19 mouse cellular contexts compared by ENCODE assay signal in the genomic region with DNA sequence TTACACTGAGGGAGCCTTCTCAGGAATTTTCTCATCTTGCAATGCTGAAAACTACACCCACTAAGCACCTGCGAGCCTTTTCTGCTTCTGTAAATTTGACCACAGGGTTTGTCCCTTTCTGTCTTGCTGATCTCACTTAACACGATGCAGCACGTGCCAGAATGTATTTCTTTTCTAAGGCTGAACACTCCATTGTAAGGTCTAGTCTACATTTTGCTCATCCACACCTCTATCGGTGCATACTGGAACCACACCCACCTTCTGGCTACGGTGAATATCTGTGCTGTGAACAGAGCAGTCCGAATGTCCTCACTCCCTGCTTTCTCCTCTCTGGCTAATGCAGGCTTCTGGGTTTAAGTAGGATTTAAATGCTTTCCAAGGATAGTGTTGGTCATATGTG. TPM values are rescaled to one million over a fixed set of nuclear protein-coding genes. Genes with fewer than 3 reads are reported as not detected.
DNase-seq lines count a peak whose midpoint lies in the region; ATAC-seq and TF ChIP-seq lines count a peak whose summit lies in the region.
"Had no signal": no experiment of that assay in that cellular context is flagged by ENCODE, and none has a peak within 500 bp of the region (broad histone marks: within the 10 kb centered on the region; RNA-seq: fewer than 3 reads in every experiment).

No protein-coding gene starts in this region.

- no peak overlapping the region for H3K4me3 ChIP-seq in ES-E14 (ENCODE audit: insufficient read depth in 1 of 2, low read depth in 1 of 2, low read length in 2 of 2, poor library complexity in 1 of 2, severe bottlenecking in 1 of 2)
- H3K4me3 ChIP-seq: heart, embryonic 15.5 days; midbrain, embryonic 13.5 days had no signal

- no peaks in the 10 kb centered on the region for H3K36me3 ChIP-seq in ES-E14 (ENCODE audit: control insufficient read depth, insufficient read depth, low read length, poor library complexity, severe bottlenecking)
- H3K36me3 ChIP-seq: heart, embryonic 15.5 days; midbrain, embryonic 13.5 days had no signal

- no peak overlapping the region for H3K9ac ChIP-seq in ES-E14 (ENCODE audit: insufficient read depth, low read depth, low read length, poor library complexity, severe bottlenecking)
- H3K9ac ChIP-seq: forebrain, postnatal 0 days; heart, embryonic 15.5 days; lung, embryonic 14.5 days; midbrain, embryonic 13.5 days had no signal

- no peaks in the 10 kb centered on the region for H3K9me3 ChIP-seq in ES-E14 (ENCODE audit: control insufficient read depth, insufficient read depth, low read depth, low read length)
- H3K9me3 ChIP-seq: heart, embryonic 15.5 days; midbrain, embryonic 13.5 days had no signal

- H3K4me1 ChIP-seq in ES-E14 (ENCODE audit: control insufficient read depth in 2 of 2, insufficient read depth in 2 of 2, low read length in 2 of 2, poor library complexity in 1 of 2): peaks cover 0 to 3% of the 10 kb centered on the region in 2 experiments; a peak in 1 of 4 replicates
- H3K4me1 ChIP-seq: heart, embryonic 15.5 days had no signal

- in situ Hi-C loops in ES-E14 (cut with MboI; ENCODE audit: low sequenced_read_pairs in 2 of 2, unreplicated experiment in 2 of 2): no loop called here

- peak; percentile 63 for DNase-seq in heart, adult 11 months
- DNase-seq in heart, adult 9 months (ENCODE audit: low spot score in 2 of 2): no peak
- peak; percentile 7 for DNase-seq in ES-E14 (ENCODE audit: low read depth, low spot score)
- DNase-seq in B cell, adult 2 months: no peak
- DNase-seq in left cerebral cortex, postnatal 10 days (ENCODE audit: extremely low spot score in 1 of 2, low spot score in 2 of 2): no peak
- DNase-seq in kidney, adult 18-20 months: no peak
- DNase-seq: adrenal gland, postnatal 10 days; cerebellum, postnatal 25 days; forebrain, postnatal 0 days; heart, adult 18-20 months; lung, embryonic 14.5 days; retina, postnatal 1 day; right cerebral cortex, postnatal 4 days had no signal

- intact Hi-C loops in left cerebral cortex, postnatal 10 days (cut with DNase I): no loop called here

- H3K27ac ChIP-seq in ES-E14 (ENCODE audit: insufficient read depth, low read depth, low read length, poor library complexity, severe bottlenecking): no peak overlapping the region
- H3K27ac ChIP-seq: heart, embryonic 15.5 days; macrophage; midbrain, embryonic 13.5 days had no signal

- ATAC-seq in erythroid progenitor cell, adult 5-6 weeks (replicated peaks; ENCODE audit: low FRiP score, poor library complexity, severe bottlenecking): peak; percentile 91
- ATAC-seq in megakaryocyte progenitor cell, adult 5-6 weeks (replicated peaks; ENCODE audit: poor library complexity): peak; percentile 65
- ATAC-seq: forebrain, postnatal 0 days; inflammation-experienced regulatory T-cells, adult 6 months; midbrain, embryonic 13.5 days had no signal

TF ChIP-seq in ES-E14, 5 proteins besides CTCF, POLR2A, EP300 and RAD21:
- TF ChIP-seq HCFC1 (IDR thresholded peaks at IDR 0.05; ENCODE audit: borderline replicate concordance, insufficient read depth, low read length): no peak
- TF ChIP-seq ZNF384 (IDR thresholded peaks at IDR 0.05; ENCODE audit: low read depth, low read length): no peak

RNA-seq across cellular contexts. Expression of a gene that starts 37.2 kb away (rescaled TPM):
- total RNA-seq in ES-E14 (2012; rRNA removed): 3.7 and 3.9 TPM in 2 replicates
- 24.9 and 25.2 TPM in 2 replicates for total RNA-seq in erythroid progenitor cell, adult 5-6 weeks (2015; ENCODE audit: low replicate concordance)
- total RNA-seq in erythroid progenitor cell, adult 5-6 weeks (2017; ENCODE audit: low replicate concordance): 10.9 and 32.7 TPM in 2 replicates
- 11.1 and 14.8 TPM in 2 replicates for total RNA-seq in megakaryocyte progenitor cell, adult 5-6 weeks (2015)
- total RNA-seq in megakaryocyte progenitor cell, adult 5-6 weeks (2017): 15.4 and 20.1 TPM in 2 replicates
- total RNA-seq in left cerebral cortex, postnatal 10 days (2021): 10 to 100 TPM; 29.7 to 34.4 TPM

RNA-seq across cellular contexts. Expression of a gene that starts 42.5 kb away (rescaled TPM):
- 0.09 TPM in 1 of 2 replicates, not detected in the other for total RNA-seq in ES-E14 (2012; rRNA removed)
- total RNA-seq in erythroid progenitor cell, adult 5-6 weeks (2015; ENCODE audit: low replicate concordance): not detected in 2 replicates
- total RNA-seq in erythroid progenitor cell, adult 5-6 weeks (2017; ENCODE audit: low replicate concordance): not detected in 2 replicates
- total RNA-seq in megakaryocyte progenitor cell, adult 5-6 weeks (2015): 0.59 and 0.88 TPM in 2 replicates
- total RNA-seq in megakaryocyte progenitor cell, adult 5-6 weeks (2017): 0.20 and 2.5 TPM in 2 replicates
- 10 to 100 TPM; 23.8 to 28.3 TPM for total RNA-seq in left cerebral cortex, postnatal 10 days (2021)

Comparison
In these comparisons a context has a peak if more than half of its experiments do, and no peak if none do; other contexts are left out.
1. DNase-seq: peak in heart, adult 11 months (single experiment) and ES-E14 (single experiment); none in heart, adult 9 months (0 of 2), B cell, adult 2 months (0 of 2), left cerebral cortex, postnatal 10 days (0 of 2) and kidney, adult 18-20 months (single experiment).
2. RNA of a gene that starts 42.5 kb away (total RNA-seq): 23.8 to 28.3 TPM in left cerebral cortex, postnatal 10 days; 0.20 to 2.5 TPM in megakaryocyte progenitor cell, adult 5-6 weeks, 0.09 TPM in ES-E14 and not detected in erythroid progenitor cell, adult 5-6 weeks; every median in the first group is over 4 times any median in the second.